Mouse (Mus musculus): ENCODE results near the gene Tuba1b.
A peak's percentile ranks its signal among the peaks of the same experiment; 100 is the strongest.

DNA sequence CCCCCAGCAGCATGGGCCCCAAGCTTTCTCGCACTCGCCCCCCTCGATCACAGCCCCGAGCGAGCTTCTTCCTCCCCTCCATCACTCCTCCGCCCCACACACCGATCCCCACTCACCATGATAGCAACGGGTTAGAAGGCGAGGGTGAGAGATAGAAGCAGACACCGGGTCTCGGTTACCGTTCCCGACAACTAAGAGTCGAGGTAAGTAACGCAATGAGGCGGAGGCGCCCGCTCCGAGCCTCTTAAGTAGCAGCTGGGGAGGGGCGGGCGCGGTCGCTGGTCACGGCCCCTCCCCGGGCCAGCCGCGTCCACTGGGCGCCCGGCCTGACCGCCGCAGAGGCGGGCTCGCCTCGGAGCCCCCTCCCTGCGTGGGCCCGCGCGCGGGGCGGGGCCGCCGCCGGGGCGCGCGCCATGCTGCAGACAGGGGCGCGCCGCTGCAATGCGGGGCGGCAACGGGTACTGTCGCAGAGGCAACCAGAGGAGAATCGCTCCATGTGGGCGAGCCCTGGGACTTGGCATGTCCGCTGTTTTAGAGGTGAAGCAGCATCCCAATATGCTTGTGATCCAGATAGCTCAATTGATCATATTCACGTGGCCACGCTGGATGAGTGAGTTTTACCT, at the start of gene Tuba1b:
- no peak for TF ChIP-seq GABPA (IDR thresholded peaks at IDR 0.05; ENCODE audit: insufficient replicate concordance, low read depth, low read length)
- no peak for TF ChIP-seq CTCF (conservative IDR thresholded peaks at IDR 0.05 in 1 of 2, IDR thresholded peaks at IDR 0.05 in 1 of 2; ENCODE audit: low read depth in 2 of 2, low read length in 2 of 2)
- peak; percentile 98 for TF ChIP-seq POLR2A (IDR thresholded peaks at IDR 0.05; ENCODE audit: low read depth, low read length)
- TF ChIP-seq ZNF384 (IDR thresholded peaks at IDR 0.05; ENCODE audit: low read depth, low read length), result no peak

Measured in CH12.LX (cell line).